Mouse (Mus musculus): ENCODE measurements around the gene Colgalt1.
A peak's percentile ranks its signal among the peaks of the same experiment; 100 is the strongest.

Gene Colgalt1

GRCm38 (mm10) chr8:71610822-71611651 lies at the start of gene Colgalt1:
Gene Colgalt1, plus strand, starts transcription at chr8:71610998.
- peak; percentile 98 to 99 for DNase-seq (ENCODE audit: inconsistent age in 2 of 2, low spot score in 1 of 2)

- DNase-seq (ENCODE audit: inconsistent age in 2 of 2, low spot score in 1 of 2): peak; percentile 58 to 87
Measured at GRCm38 (mm10) chr8:71561401-71561800, 49.4 kb upstream of the Colgalt1 start.

DNA sequence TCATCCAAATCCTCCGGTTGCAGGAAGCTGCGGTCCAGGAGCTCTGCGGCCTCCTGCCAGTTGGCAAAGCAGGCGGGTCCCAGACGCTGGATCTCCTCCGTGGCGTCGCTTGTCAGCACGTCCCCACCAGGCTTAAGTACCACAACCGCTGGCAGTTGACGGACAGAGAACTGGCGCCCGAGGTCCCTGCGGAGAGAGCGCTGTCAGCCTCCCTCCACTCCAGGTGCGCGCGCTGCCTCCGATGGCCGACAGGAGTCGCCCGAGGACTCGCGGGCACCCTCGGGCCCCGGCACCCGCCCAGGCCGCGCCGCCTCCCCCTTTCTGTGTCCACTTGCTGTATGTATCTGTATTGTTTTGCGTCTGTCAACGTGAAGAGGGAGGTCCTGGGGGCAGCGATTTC lies 48.0 kb upstream of the Colgalt1 start:
- peak; percentile 86 to 94 for DNase-seq (ENCODE audit: inconsistent age in 2 of 2, low spot score in 1 of 2)

- DNase-seq (ENCODE audit: inconsistent age in 2 of 2, low spot score in 1 of 2): no peak
Measured at GRCm38 (mm10) chr8:71563992-71564391, 46.8 kb upstream of the Colgalt1 start.

- no peak for DNase-seq (ENCODE audit: inconsistent age in 2 of 2, low spot score in 1 of 2)
Measured at GRCm38 (mm10) chr8:71566501-71566900, 44.3 kb upstream of the Colgalt1 start, which contains the start of gene Nxnl1. Gene Nxnl1, minus strand, starts transcription at chr8:71566601.

DNA sequence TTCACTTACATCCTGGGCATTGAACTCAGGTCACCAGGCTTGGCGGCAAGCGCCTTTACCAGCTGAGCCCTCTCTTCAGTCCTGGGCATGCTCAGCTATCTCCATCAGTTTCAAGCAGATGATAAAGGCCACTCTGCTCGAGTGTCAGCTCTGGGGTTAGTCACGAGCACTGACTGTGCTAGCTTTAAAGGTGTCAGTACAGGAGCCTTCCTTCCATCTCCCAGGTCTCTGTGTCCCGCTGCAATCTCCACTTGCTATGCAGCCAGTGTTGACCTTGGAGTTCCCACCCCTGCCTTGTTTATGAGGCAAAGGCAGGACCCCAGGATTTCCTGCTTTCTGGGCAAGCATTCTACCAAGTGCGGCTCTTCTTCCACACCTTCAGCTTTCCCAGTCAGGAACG lies 43.2 kb upstream of the Colgalt1 start:
- DNase-seq (ENCODE audit: inconsistent age in 2 of 2, low spot score in 1 of 2): peak; percentile 51 to 62

GRCm38 (mm10) chr8:71568387-71568937 lies 42.3 kb upstream of the Colgalt1 start, which contains the start of gene Slc27a1:
Gene Slc27a1, plus strand, starts transcription at chr8:71568882.
- peak; percentile 89 to 97 for DNase-seq (ENCODE audit: inconsistent age in 2 of 2, low spot score in 1 of 2)

- no peak for DNase-seq (ENCODE audit: inconsistent age in 2 of 2, low spot score in 1 of 2)
Measured at GRCm38 (mm10) chr8:71568941-71569340, 41.9 kb upstream of the Colgalt1 start.

GRCm38 (mm10) chr8:71569366-71570290 lies 41.2 kb upstream of the Colgalt1 start:
- peak; percentile 94 to 99 for DNase-seq (ENCODE audit: inconsistent age in 2 of 2, low spot score in 1 of 2)

- peak in 1 of 2 experiments; percentile 97 for DNase-seq (ENCODE audit: inconsistent age in 2 of 2, low spot score in 1 of 2)
Measured at GRCm38 (mm10) chr8:71570291-71570954, 40.4 kb upstream of the Colgalt1 start.

DNA sequence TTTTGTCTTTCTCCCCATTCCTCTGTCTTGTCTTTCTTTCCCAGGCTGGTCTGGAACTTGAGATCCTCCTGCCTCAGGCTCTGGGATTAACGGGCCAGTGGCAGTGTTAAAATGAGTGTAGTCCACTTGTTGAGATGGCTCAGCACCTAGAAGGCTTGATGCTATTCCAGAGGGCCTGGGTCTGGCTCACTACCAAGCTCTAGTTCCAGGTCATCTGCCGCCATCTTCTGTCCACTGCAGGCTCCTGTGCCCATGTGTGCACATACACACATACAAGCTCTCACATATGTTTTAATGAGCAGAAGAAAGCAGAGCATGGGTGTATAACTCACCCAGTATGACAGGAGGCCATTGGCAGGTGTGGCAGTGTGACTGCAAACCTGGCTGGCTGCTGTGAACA lies 38.7 kb upstream of the Colgalt1 start:
- no peak for DNase-seq (ENCODE audit: inconsistent age in 2 of 2, low spot score in 1 of 2)

DNA sequence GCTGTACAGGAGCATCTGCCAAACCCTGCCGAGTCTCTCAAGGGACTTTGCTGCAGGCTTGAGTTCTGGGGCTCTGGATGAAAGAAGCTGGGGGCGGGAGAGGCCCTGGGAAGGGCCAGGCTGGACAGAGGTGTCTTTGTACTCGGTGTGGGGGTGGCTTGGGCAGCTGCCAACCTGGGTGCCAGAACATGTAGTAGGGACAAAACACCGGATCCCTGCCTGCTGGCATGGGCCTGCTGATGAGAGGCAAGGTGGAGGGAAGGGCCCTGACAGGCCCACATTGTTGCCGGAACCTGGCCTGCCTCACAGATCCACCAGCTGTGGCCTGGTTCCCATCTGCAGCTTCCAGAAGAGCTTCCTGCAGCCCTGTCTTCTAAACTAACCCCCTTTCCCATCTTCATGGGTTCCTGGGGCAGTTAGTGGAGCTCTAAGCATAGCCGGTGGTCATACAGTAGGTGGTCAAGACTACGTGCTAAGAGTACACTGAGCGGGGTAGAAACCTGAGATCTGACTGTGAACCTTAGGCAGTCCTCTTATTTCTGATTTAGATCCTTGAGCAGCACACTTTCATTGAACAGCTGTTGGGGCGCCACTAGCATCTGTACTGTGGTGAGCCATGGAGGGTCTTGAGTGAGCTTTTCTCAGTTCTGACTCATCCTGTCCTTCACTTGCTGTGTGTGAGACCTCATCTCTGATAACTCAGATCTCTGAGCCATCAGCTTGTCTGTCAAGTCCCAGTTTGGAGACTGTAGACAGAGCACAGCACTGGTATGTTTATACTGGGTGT lies 37.8 kb upstream of the Colgalt1 start:
- DNase-seq (ENCODE audit: inconsistent age in 2 of 2, low spot score in 1 of 2): peak; percentile 75 to 82

GRCm38 (mm10) chr8:71574426-71574825 lies 36.4 kb upstream of the Colgalt1 start:
- DNase-seq (ENCODE audit: inconsistent age in 2 of 2, low spot score in 1 of 2): peak; percentile 76 to 82

DNA sequence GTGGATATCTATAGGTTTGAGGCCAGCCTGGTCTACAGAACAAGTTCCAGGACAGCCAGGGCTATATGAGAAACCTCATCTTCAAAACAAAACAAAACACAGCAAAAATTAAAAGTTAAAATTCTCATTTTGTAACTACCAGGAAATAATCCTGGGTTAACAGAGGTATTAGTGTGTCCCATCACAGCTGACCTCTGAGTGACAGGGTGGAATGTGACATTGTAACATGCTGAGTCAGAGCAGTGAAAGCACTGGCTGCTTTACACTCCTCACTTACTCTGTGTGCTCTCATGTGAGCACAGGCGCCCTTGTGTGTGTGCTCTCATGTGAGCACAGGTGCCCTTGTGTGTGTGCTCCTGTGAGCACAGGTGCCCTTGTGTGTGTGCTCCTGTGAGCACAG lies 35.8 kb upstream of the Colgalt1 start:
- DNase-seq (ENCODE audit: inconsistent age in 2 of 2, low spot score in 1 of 2): peak in 1 of 2 experiments; percentile 68

DNA sequence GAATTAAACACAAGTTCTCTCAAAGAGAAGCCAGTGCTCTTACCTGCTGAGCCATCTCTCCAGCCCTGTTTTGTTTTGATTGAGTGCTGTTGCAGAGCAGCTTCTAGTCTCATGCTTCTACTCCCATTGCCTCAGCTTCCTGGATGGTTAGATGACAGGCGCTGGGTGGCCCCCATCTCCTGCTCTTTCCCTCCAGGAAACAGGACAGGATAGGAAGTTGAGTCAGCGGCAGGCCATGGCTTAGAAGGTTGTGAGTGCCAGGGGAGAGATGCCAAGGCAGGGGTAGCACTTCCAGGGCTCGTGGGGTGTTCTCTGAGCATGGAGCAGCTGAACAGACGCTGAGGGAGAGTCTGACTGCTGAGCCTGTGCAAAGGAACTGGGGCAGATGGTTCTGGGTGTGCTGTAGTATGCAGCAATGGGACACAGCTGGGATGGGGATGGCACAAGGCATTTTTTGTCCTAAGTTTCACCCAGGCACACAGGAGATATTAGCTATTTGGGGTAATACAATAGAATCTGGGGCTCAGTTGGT lies 32.9 kb upstream of the Colgalt1 start:
- no peak for DNase-seq (ENCODE audit: inconsistent age in 2 of 2, low spot score in 1 of 2)

GRCm38 (mm10) chr8:71579009-71579408 lies 31.8 kb upstream of the Colgalt1 start:
- DNase-seq (ENCODE audit: inconsistent age in 2 of 2, low spot score in 1 of 2): peak in 1 of 2 experiments; percentile 84

DNA sequence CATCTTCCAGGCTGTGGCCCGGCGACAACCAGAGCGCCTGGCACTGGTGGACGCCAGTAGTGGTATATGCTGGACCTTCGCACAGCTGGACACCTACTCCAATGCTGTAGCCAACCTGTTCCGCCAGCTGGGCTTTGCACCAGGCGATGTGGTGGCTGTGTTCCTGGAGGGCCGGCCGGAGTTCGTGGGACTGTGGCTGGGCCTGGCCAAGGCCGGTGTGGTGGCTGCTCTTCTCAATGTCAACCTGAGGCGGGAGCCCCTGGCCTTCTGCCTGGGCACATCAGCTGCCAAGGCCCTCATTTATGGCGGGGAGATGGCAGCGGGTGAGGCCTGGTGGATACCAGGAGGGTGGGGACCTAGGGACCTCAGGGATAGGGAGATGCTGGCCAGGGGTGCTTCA lies 31.3 kb upstream of the Colgalt1 start:
- DNase-seq (ENCODE audit: inconsistent age in 2 of 2, low spot score in 1 of 2): peak; percentile 77 to 92

DNA sequence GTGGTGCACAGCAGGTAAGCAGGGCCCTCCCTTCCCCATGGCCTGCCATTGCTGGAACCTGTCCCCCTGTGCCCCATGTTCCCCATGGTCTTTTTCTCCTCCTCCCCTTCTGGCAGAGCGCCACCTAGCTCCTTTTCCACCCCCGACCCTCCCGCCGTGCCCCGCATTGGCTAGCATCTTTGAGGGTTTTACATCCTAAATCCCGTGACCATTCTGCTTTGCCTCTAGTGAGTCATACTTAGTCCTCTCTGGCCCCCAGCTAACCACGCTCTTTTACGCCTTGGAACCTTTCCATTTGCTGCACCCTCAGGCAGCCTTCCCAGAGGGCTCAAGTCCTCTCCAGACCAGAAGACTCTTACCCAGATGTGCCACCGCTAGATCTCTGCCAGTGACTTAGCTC lies 30.6 kb upstream of the Colgalt1 start:
- DNase-seq (ENCODE audit: inconsistent age in 2 of 2, low spot score in 1 of 2): peak in 1 of 2 experiments; percentile 62

DNA sequence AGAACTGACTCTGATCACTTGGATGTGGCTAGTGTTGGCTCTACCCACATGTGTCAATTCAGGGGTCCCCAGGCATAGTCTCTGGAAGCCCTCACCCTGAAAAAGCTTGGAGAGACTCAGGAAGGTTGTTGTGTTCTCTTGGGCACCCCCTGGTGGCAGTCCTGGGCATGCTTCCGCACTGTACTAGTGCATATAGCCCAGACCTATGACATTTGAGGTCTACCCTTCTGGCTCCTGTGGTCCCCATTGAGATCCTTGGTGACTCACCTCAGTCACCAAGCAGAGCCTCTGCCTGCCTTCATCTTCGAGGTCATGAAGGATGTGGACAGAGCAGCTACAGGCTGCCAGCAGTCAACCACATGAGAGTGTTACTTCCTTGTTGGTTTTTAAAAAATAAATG lies 23.9 kb upstream of the Colgalt1 start:
- DNase-seq (ENCODE audit: inconsistent age in 2 of 2, low spot score in 1 of 2): peak; percentile 60 to 83

GRCm38 (mm10) chr8:71588762-71589161 lies 22.0 kb upstream of the Colgalt1 start:
- no peak for DNase-seq (ENCODE audit: inconsistent age in 2 of 2, low spot score in 1 of 2)

Measured in adrenal gland, adult (tissue).